Mouse (Mus musculus) heart, embryonic 13.5 days (tissue): ENCODE data around the gene Abtb2. TPM values are rescaled to one million over a fixed set of nuclear protein-coding genes. Genes with fewer than 3 reads are reported as not detected.

Experiments
- ATAC-seq: fragments of 200-750 bp; cut with Nextera tagmentation; 2 replicates; pipeline ENCODE4 v1.8.0; 2017; ENCODE audit warnings: moderate TSS enrichment; ENCODE audit not compliant: insufficient number of reproducible peaks, low FRiP score, low TSS enrichment; ENCODE audit errors: extremely low read depth
- H3K27ac ChIP-seq: fragments of 300-500 bp; sonication (generic); replicated peaks from 2 replicates; pipeline ENCODE4 v1.5.1; 2015; ENCODE audit warnings: moderate library complexity, mild to moderate bottlenecking, inconsistent platforms
- H3K27me3 ChIP-seq: fragments of 300-500 bp; sonication (generic); replicated peaks from 2 replicates; pipeline ENCODE4 v1.6.1; 2015; ENCODE audit warnings: mild to moderate bottlenecking, inconsistent platforms
- H3K36me3 ChIP-seq: fragments of 300-500 bp; sonication (generic); 2 replicates; pipeline ENCODE4 v1.6.1; 2015; ENCODE audit warnings: mild to moderate bottlenecking, inconsistent platforms
- H3K4me1 ChIP-seq: fragments of 300-500 bp; sonication (generic); 2 replicates; pipeline ENCODE4 v1.6.1; 2015; ENCODE audit warnings: inconsistent platforms
- H3K4me2 ChIP-seq: fragments of 300-500 bp; sonication (generic); 2 replicates; pipeline ENCODE4 v1.6.1; 2015; ENCODE audit warnings: inconsistent platforms, mild to moderate bottlenecking, moderate library complexity
- H3K4me3 ChIP-seq: fragments of 300-500 bp; sonication (generic); 2 replicates; pipeline ENCODE4 v1.5.1; 2015; ENCODE audit warnings: moderate library complexity, mild to moderate bottlenecking, inconsistent platforms
- H3K9ac ChIP-seq: fragments of 300-500 bp; sonication (generic); 2 replicates; pipeline ENCODE4 v1.6.1; 2015; ENCODE audit warnings: inconsistent platforms, mild to moderate bottlenecking, moderate library complexity
- H3K9me3 ChIP-seq: fragments of 300-500 bp; sonication (generic); 2 replicates; pipeline ENCODE4 v1.6.1; 2016; ENCODE audit warnings: inconsistent platforms
- WGBS: fragments of 180-500 bp; shearing (Covaris S2); methylation state at CpG from one replicate; pipeline ENCODE4 v1.1.7; 2015; ENCODE audit warnings: mixed read lengths; 5-methylcytosine and 5-hydroxymethylcytosine counted together
- polyA plus RNA-seq: library from polyadenylated mRNA; unstranded; fragments of >200 nt; fragmentation: Nextera tagmentation; extraction: Ambion mirVana; gene quantifications from 2 replicates; pipeline ENCODE4 v1.2.1, GENCODE M21; 2015

Abtb2 gene
- polyA plus RNA-seq, 1 experiment from 2014 or later: 17.4 TPM

- no peak overlapping the region for H3K4me3 ChIP-seq
- H3K4me2 ChIP-seq: no peak overlapping the region
- no peaks in the 10 kb centered on the region for H3K27me3 ChIP-seq
- no peak for ATAC-seq
- H3K27ac ChIP-seq: no peak overlapping the region
- peaks cover 96% of the 10 kb centered on the region for H3K4me1 ChIP-seq
- no peaks in the 10 kb centered on the region for H3K9me3 ChIP-seq
- H3K36me3 ChIP-seq: no peaks in the 10 kb centered on the region
- no peak overlapping the region for H3K9ac ChIP-seq
Observed at GRCm38 (mm10) chr2:103584093-103584492, 18.0 kb downstream of the Abtb2 start.

GRCm38 (mm10) chr2:103586423-103586822, 20.3 kb downstream of the Abtb2 start:
- H3K9ac ChIP-seq: no peak overlapping the region
- no peaks in the 10 kb centered on the region for H3K36me3 ChIP-seq
- peaks cover 96% of the 10 kb centered on the region for H3K4me1 ChIP-seq
- H3K9me3 ChIP-seq: no peaks in the 10 kb centered on the region
- WGBS: 76% methylated on average over 3 of the region's 3 CpGs
- 0 out of 2 replicates have a peak overlapping the region, but pooled peaks have one; percentile 21 for H3K27ac ChIP-seq
- H3K4me2 ChIP-seq: no peak overlapping the region
- no peak for ATAC-seq
- H3K27me3 ChIP-seq: peaks cover 10% of the 10 kb centered on the region
- H3K4me3 ChIP-seq: no peak overlapping the region

GRCm38 (mm10) chr2:103588776-103589175, 22.7 kb downstream of the Abtb2 start:
- H3K27me3 ChIP-seq: peaks cover 10% of the 10 kb centered on the region
- WGBS: 59% methylated on average over 5 of the region's 5 CpGs
- H3K9ac ChIP-seq: no peak overlapping the region
- no peaks in the 10 kb centered on the region for H3K9me3 ChIP-seq
- no peak for ATAC-seq
- no peak overlapping the region; the same call in 1 of the 2 replicates for H3K27ac ChIP-seq
- no peak overlapping the region for H3K4me3 ChIP-seq
- peaks cover 96% of the 10 kb centered on the region for H3K4me1 ChIP-seq
- no peaks in the 10 kb centered on the region for H3K36me3 ChIP-seq
- 0 out of 2 replicates have a peak overlapping the region, but pooled peaks have one; percentile 2 for H3K4me2 ChIP-seq

GRCm38 (mm10) chr2:103589400-103589799, 23.3 kb downstream of the Abtb2 start:
- Histone ChIP-seq H3K4me3 (no peak overlapping the region), H3K9ac (no peak overlapping the region), H3K27me3 (peaks cover 11% of the 10 kb centered on the region), H3K4me1 (peaks cover 96% of the 10 kb centered on the region), H3K4me2 (no peak overlapping the region), H3K9me3 (no peaks in the 10 kb centered on the region), H3K27ac (peak overlapping the region; percentile 51), H3K36me3 (no peaks in the 10 kb centered on the region)
- no peak for ATAC-seq
- 61% methylated on average over 4 of the region's 4 CpGs for WGBS

- H3K4me2 ChIP-seq: no peak overlapping the region
- 72% methylated on average over 7 of the region's 7 CpGs for WGBS
- H3K9me3 ChIP-seq: no peaks in the 10 kb centered on the region
- H3K4me1 ChIP-seq: peaks cover 97% of the 10 kb centered on the region
- H3K4me3 ChIP-seq: no peak overlapping the region
- H3K36me3 ChIP-seq: no peaks in the 10 kb centered on the region
- H3K9ac ChIP-seq: no peak overlapping the region
- H3K27ac ChIP-seq: no peak overlapping the region
- H3K27me3 ChIP-seq: peaks cover 21% of the 10 kb centered on the region
- ATAC-seq: no peak
Observed at GRCm38 (mm10) chr2:103590645-103591044, 24.5 kb downstream of the Abtb2 start.

GRCm38 (mm10) chr2:103591742-103592590, 25.9 kb downstream of the Abtb2 start:
- Histone ChIP-seq H3K27me3 (peaks cover 24% of the 10 kb centered on the region), H3K36me3 (no peaks in the 10 kb centered on the region), H3K27ac (peak overlapping the region; percentile 77), H3K9me3 (no peaks in the 10 kb centered on the region), H3K4me1 (peaks cover 100% of the 10 kb centered on the region), H3K9ac (peak overlapping the region; percentile 12; the same call in 1 of the 2 replicates), H3K4me3 (no peak overlapping the region), H3K4me2 (peak overlapping the region; percentile 37)
- WGBS: 26% methylated on average over 9 of the region's 9 CpGs
- peak; percentile 58; the same call in 1 of the 2 replicates for ATAC-seq

- H3K4me3 ChIP-seq: no peak overlapping the region
- no peaks in the 10 kb centered on the region for H3K9me3 ChIP-seq
- no peak; the same call in 1 of the 2 replicates for ATAC-seq
- 28% methylated on average over 3 of the region's 3 CpGs for WGBS
- H3K36me3 ChIP-seq: no peaks in the 10 kb centered on the region
- peaks cover 24% of the 10 kb centered on the region for H3K27me3 ChIP-seq
- H3K4me1 ChIP-seq: peaks cover 100% of the 10 kb centered on the region
- H3K27ac ChIP-seq: peak overlapping the region; percentile 77
- peak overlapping the region; percentile 37; the same call in 1 of the 2 replicates for H3K4me2 ChIP-seq
- H3K9ac ChIP-seq: peak overlapping the region; percentile 12; the same call in 1 of the 2 replicates
Observed at GRCm38 (mm10) chr2:103592591-103592929, 26.4 kb downstream of the Abtb2 start.

GRCm38 (mm10) chr2:103594592-103595011, 28.5 kb downstream of the Abtb2 start:
- 56% methylated on average over 6 of the region's 6 CpGs for WGBS
- no peaks in the 10 kb centered on the region for H3K36me3 ChIP-seq
- peak overlapping the region; percentile 4; the same call in 1 of the 2 replicates for H3K4me2 ChIP-seq
- peaks cover 100% of the 10 kb centered on the region for H3K4me1 ChIP-seq
- peak overlapping the region; percentile 42 for H3K9ac ChIP-seq
- peaks cover 29% of the 10 kb centered on the region for H3K27me3 ChIP-seq
- H3K9me3 ChIP-seq: no peaks in the 10 kb centered on the region
- ATAC-seq: no peak
- H3K4me3 ChIP-seq: no peak overlapping the region
- H3K27ac ChIP-seq: peak overlapping the region; percentile 33

- Histone ChIP-seq H3K27ac (peak overlapping the region; percentile 33), H3K4me1 (peaks cover 100% of the 10 kb centered on the region), H3K27me3 (peaks cover 29% of the 10 kb centered on the region), H3K4me3 (no peak overlapping the region), H3K9ac (peak overlapping the region; percentile 42), H3K9me3 (no peaks in the 10 kb centered on the region), H3K4me2 (peak overlapping the region; percentile 4; the same call in 1 of the 2 replicates), H3K36me3 (no peaks in the 10 kb centered on the region)
- ATAC-seq: no peak
- 50% methylated on average over 5 of the region's 5 CpGs for WGBS
Observed at GRCm38 (mm10) chr2:103595028-103595651, 29.0 kb downstream of the Abtb2 start.

- Histone ChIP-seq H3K9ac (no peak overlapping the region), H3K9me3 (no peaks in the 10 kb centered on the region), H3K27me3 (0 out of 2 replicates have a peak, but pooled peaks cover 19% of the 10 kb centered on the region), H3K36me3 (no peaks in the 10 kb centered on the region), H3K4me2 (peak overlapping the region; percentile 50; the same call in 1 of the 2 replicates), H3K4me1 (peaks cover 100% of the 10 kb centered on the region), H3K4me3 (no peak overlapping the region), H3K27ac (peak overlapping the region; percentile 87)
- ATAC-seq: no peak
- WGBS: 82% methylated on average over 1 of the region's 1 CpGs
Observed at GRCm38 (mm10) chr2:103599296-103599695, 33.2 kb downstream of the Abtb2 start.

- Histone ChIP-seq H3K9me3 (no peaks in the 10 kb centered on the region), H3K4me3 (0 out of 2 replicates have a peak overlapping the region, but pooled peaks have one; percentile 0), H3K9ac (peak overlapping the region; percentile 37), H3K4me1 (peaks cover 100% of the 10 kb centered on the region), H3K27ac (peak overlapping the region; percentile 87), H3K27me3 (0 out of 2 replicates have a peak, but pooled peaks cover 11% of the 10 kb centered on the region), H3K36me3 (no peaks in the 10 kb centered on the region), H3K4me2 (peak overlapping the region; percentile 50)
- WGBS: 29% methylated on average over 8 of the region's 8 CpGs
- peak; percentile 56; the same call in 1 of the 2 replicates for ATAC-seq
Observed at GRCm38 (mm10) chr2:103600165-103600891, 34.2 kb downstream of the Abtb2 start.
